Mouse (Mus musculus) right cerebral cortex, postnatal 4 days (tissue): Measurements from ENCODE around the gene Wasf1.
A peak's percentile ranks its signal among the peaks of the same experiment; 100 is the strongest.

ENCODE experiments used
- DNase-seq: peaks from one replicate; pipeline ENCODE4 v3.0.0-alpha.2; 2022

The Wasf1 gene

DNA sequence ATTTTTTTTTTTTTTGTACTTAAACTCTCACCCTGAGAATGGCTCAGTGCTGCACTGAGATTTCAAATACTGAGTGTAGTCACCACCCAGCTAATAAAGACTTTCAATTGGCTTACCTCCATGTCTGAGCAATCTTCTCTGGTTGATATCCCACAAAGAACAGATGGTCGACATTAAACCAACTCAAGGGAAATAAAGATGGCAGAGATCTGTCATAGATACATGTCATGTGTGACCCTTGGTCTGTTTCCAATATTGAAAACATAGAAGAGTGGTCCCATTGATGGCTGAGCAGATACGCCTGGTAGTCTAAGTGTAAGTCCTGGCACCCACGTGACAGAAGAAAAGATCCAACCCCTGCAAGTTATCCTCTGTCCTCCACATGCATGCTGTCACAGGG is 101.3 kb downstream of the Wasf1 start:
- DNase-seq = no peak

DNA sequence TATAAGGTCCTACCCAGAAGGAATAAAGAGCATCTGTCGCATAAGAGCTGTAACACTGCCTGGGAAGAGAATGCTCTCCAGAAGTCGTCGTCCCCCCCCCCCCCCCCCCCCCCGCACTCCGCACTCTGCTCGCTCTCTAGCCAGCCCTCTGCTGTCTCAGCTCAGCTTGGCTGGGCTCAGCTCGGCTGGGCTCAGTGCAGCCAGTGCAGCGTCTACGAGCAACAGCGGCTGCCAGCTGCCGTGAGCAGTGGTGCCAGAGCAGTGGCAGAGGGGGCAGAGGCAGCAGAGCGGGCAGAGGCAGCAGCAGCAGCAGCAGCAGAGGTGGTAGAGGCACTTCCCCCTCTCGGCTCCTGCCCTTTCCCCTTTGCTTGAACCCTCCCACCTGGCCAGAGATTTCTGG is 102.1 kb downstream of the Wasf1 start:
- peak; percentile 29 for DNase-seq
